Mouse (Mus musculus) CH12.LX (cell line): ENCODE results near the gene Otud7a. TPM values are rescaled to one million over a fixed set of nuclear protein-coding genes. Genes with fewer than 3 reads are reported as not detected.

Source experiments
- DNase-seq: peaks from one replicate; pipeline ENCODE4 v3.0.0-alpha.2; 2013; ENCODE audit errors: extremely low read depth
- H3K27ac ChIP-seq: 2 replicates; pipeline ENCODE4 v1.5.1; 2012; ENCODE audit warnings: low read depth, mild to moderate bottlenecking, control low read depth, moderate library complexity; ENCODE audit not compliant: insufficient read depth
- H3K27me3 ChIP-seq: replicated peaks from 2 replicates; pipeline ENCODE3; 2012; ENCODE audit warnings: inconsistent platforms
- H3K36me3 ChIP-seq, 2 experiments: replicated peaks in 1 of 2; 2 replicates each; pipeline versions ENCODE3 to v1.6.1; 2012; ENCODE audit warnings: inconsistent platforms in 1 of 2, low read length in 1 of 2, mild to moderate bottlenecking in 1 of 2, mixed read lengths in 1 of 2, moderate library complexity in 1 of 2; ENCODE audit not compliant: control insufficient read depth in 1 of 2, insufficient read depth in 1 of 2
- H3K4me1 ChIP-seq, 2 experiments: 2 replicates each; pipeline ENCODE4 v1.6.1; 2012; ENCODE audit warnings: inconsistent platforms in 1 of 2, moderate library complexity in 1 of 2; ENCODE audit not compliant: insufficient read depth in 2 of 2, control insufficient read depth in 1 of 2
- H3K4me2 ChIP-seq: 2 replicates; pipeline ENCODE4 v1.6.1; 2012; ENCODE audit warnings: low read depth, mild to moderate bottlenecking, control low read depth; ENCODE audit not compliant: poor library complexity, insufficient read depth, severe bottlenecking
- H3K4me3 ChIP-seq, 3 experiments: fragments of 150-350 bp in 1 of 3; sonication (generic) in 1 of 3; replicated peaks in 1 of 3; 2 replicates each; pipeline versions ENCODE3 to v1.5.1; 2011 to 2012; ENCODE audit warnings: low read depth in 2 of 3, low read length in 2 of 3, mild to moderate bottlenecking in 2 of 3, moderate library complexity in 2 of 3, control low read depth in 1 of 3, improper control_type of control experiment in 1 of 3, inconsistent platforms in 1 of 3, mixed read lengths in 1 of 3; ENCODE audit not compliant: poor library complexity in 1 of 3
- H3K79me2 ChIP-seq: replicated peaks from 2 replicates; pipeline ENCODE4 v1.6.1; 2012; ENCODE audit warnings: mild to moderate bottlenecking, moderate library complexity; ENCODE audit not compliant: control insufficient read depth, poor library complexity, insufficient read depth, severe bottlenecking; ENCODE audit errors: extremely low read depth
- H3K9ac ChIP-seq: 2 replicates; pipeline ENCODE4 v1.6.1; 2012; ENCODE audit warnings: low read depth, mild to moderate bottlenecking, control low read depth, moderate library complexity; ENCODE audit not compliant: insufficient read depth
- H3K9me3 ChIP-seq: replicated peaks from 2 replicates; pipeline ENCODE3; 2012; ENCODE audit warnings: low read length, inconsistent platforms, mixed read lengths
- BHLHE40 ChIP-seq: IDR thresholded peaks from 2 replicates; pipeline ENCODE4 v1.6.1; 2011; ENCODE audit warnings: mild to moderate bottlenecking, low read depth, low read length, improper control_type of control experiment
- CHD1 ChIP-seq: IDR thresholded peaks from 2 replicates; pipeline ENCODE4 v1.6.1; 2012; ENCODE audit warnings: low read depth, low read length, improper control_type of control experiment, inconsistent platforms
- CHD2 ChIP-seq: IDR thresholded peaks from 2 replicates; pipeline ENCODE4 v1.6.1; 2011; ENCODE audit warnings: low read length, improper control_type of control experiment
- CTCF ChIP-seq, 2 experiments: IDR thresholded peaks in 1 of 2; conservative IDR thresholded peaks in 1 of 2; 2 replicates each; pipeline ENCODE4 v1.5.1; 2011 to 2012; ENCODE audit warnings: low read depth in 2 of 2, low read length in 2 of 2, improper control_type of control experiment in 1 of 2, inconsistent platforms in 1 of 2, mild to moderate bottlenecking in 1 of 2, moderate library complexity in 1 of 2
- E2F4 ChIP-seq: IDR thresholded peaks from 2 replicates; pipeline ENCODE4 v1.6.1; 2011; ENCODE audit warnings: low read depth, low read length, improper control_type of control experiment; ENCODE audit not compliant: insufficient replicate concordance
- ELF1 ChIP-seq: IDR thresholded peaks from 2 replicates; pipeline ENCODE4 v1.6.1; 2014; ENCODE audit warnings: low read depth, mild to moderate bottlenecking, inconsistent platforms, low read length, improper control_type of control experiment
- HCFC1 ChIP-seq: IDR thresholded peaks from 2 replicates; pipeline ENCODE4 v1.6.1; 2012; ENCODE audit warnings: low read depth, mild to moderate bottlenecking, inconsistent platforms, low read length, improper control_type of control experiment
- JUN ChIP-seq: IDR thresholded peaks from 2 replicates; pipeline ENCODE4 v1.6.1; 2011; ENCODE audit warnings: low read depth, mild to moderate bottlenecking, low read length, improper control_type of control experiment, moderate library complexity; ENCODE audit not compliant: insufficient read depth
- MAFK ChIP-seq: IDR thresholded peaks from 2 replicates; pipeline ENCODE4 v1.6.1; 2011; ENCODE audit warnings: low read length, improper control_type of control experiment; ENCODE audit not compliant: insufficient replicate concordance
- MAX ChIP-seq: IDR thresholded peaks from 2 replicates; pipeline ENCODE4 v1.6.1; 2011; ENCODE audit warnings: low read length, improper control_type of control experiment
- MAZ ChIP-seq: IDR thresholded peaks from 2 replicates; pipeline ENCODE4 v1.6.1; 2012; ENCODE audit warnings: low read depth, mild to moderate bottlenecking, inconsistent platforms, low read length, improper control_type of control experiment, moderate library complexity
- MEF2A ChIP-seq: IDR thresholded peaks from 2 replicates; pipeline ENCODE4 v1.6.1; 2014; ENCODE audit warnings: low read depth, mild to moderate bottlenecking, inconsistent platforms, low read length, improper control_type of control experiment, borderline replicate concordance
- MXI1 ChIP-seq: IDR thresholded peaks from 2 replicates; pipeline ENCODE4 v1.6.1; 2011; ENCODE audit warnings: mild to moderate bottlenecking, low read depth, low read length, improper control_type of control experiment
- MYC ChIP-seq: IDR thresholded peaks from 2 replicates; pipeline ENCODE4 v1.6.1; 2011; ENCODE audit warnings: low read depth, mild to moderate bottlenecking, improper control_type of control experiment, low read length
- NELFE ChIP-seq: IDR thresholded peaks from 2 replicates; pipeline ENCODE4 v1.6.1; 2011; ENCODE audit warnings: low read depth, low read length, improper control_type of control experiment
- POLR2A ChIP-seq: IDR thresholded peaks from 2 replicates; pipeline ENCODE4 v1.6.1; 2011; ENCODE audit warnings: low read depth, mild to moderate bottlenecking, improper control_type of control experiment, low read length
- SIN3A ChIP-seq: IDR thresholded peaks from 2 replicates; pipeline ENCODE4 v1.6.1; 2012; ENCODE audit warnings: low read length, improper control_type of control experiment, inconsistent platforms
- TBP ChIP-seq: conservative IDR thresholded peaks from 2 replicates; pipeline ENCODE4 v1.6.1; 2011; ENCODE audit warnings: low read depth, low read length, improper control_type of control experiment
- UBTF ChIP-seq: IDR thresholded peaks from 2 replicates; pipeline ENCODE4 v1.6.1; 2012; ENCODE audit warnings: low read depth, mild to moderate bottlenecking, inconsistent platforms, low read length, improper control_type of control experiment, moderate library complexity
- USF1 ChIP-seq: IDR thresholded peaks from 2 replicates; pipeline ENCODE4 v1.6.1; 2014; ENCODE audit warnings: low read depth, mild to moderate bottlenecking, inconsistent platforms, low read length, improper control_type of control experiment
- ZKSCAN1 ChIP-seq: IDR thresholded peaks from 2 replicates; pipeline ENCODE4 v1.6.1; 2012; ENCODE audit warnings: low read depth, inconsistent platforms, low read length, improper control_type of control experiment, borderline replicate concordance
- ZNF384 ChIP-seq: IDR thresholded peaks from 2 replicates; pipeline ENCODE4 v1.6.1; 2012; ENCODE audit warnings: low read depth, low read length, improper control_type of control experiment, inconsistent platforms
- dilution Hi-C: fragments of 300-500 bp; cut with MboI; formaldehyde crosslinking; loops from 2 replicates; pipeline ENCODE4 v1.14.3; 2020; ENCODE audit warnings: low sequenced_read_pairs; ENCODE audit not compliant: extremely low pct_unique_long_range_greater_than_20kb, extremely low pct_ligation_motif_present
- in situ Hi-C: fragments of 300-500 bp; cut with MboI; formaldehyde crosslinking; loops from 3 replicates; pipeline ENCODE4 v1.14.3; 2019; ENCODE audit warnings: low sequenced_read_pairs, low pct_ligation_motif_present, low pct_unique_long_range_greater_than_20kb, mixed read lengths
- polyA plus RNA-seq: library from polyadenylated mRNA; unstranded; fragments of >175 nt; gene quantifications from 2 replicates; pipeline ENCODE4 v1.2.1, GENCODE M21; 2012; ENCODE audit warnings: low read depth; ENCODE audit not compliant: insufficient read length
- total RNA-seq, 2 experiments: library from RNA; depleted of rRNA; stranded (reverse); fragments of 300-350 nt in 1 of 2; fragments of >200 nt in 1 of 2; gene quantifications; 2 replicates each; pipeline ENCODE4 v1.2.3; 2012 to 2014

Otud7a gene
- total and polyA plus RNA-seq, 3 experiments, result not detected

- H3K9me3 ChIP-seq, result no peaks in the 10 kb centered on the region
- H3K4me2 ChIP-seq, result no peak overlapping the region
- peaks cover 40% of the 10 kb centered on the region for H3K27me3 ChIP-seq
- dilution Hi-C loops, result no loop called here
- TF ChIP-seq SIN3A (no peak), MXI1 (no peak), UBTF (no peak), MAFK (no peak), E2F4 (no peak), USF1 (no peak), POLR2A (no peak), CHD2 (no peak)
- no peak overlapping the region for H3K27ac ChIP-seq
- H3K4me3 ChIP-seq, result no peak overlapping the region
- no peak for DNase-seq
- H3K4me1 ChIP-seq, result no peaks in the 10 kb centered on the region
- H3K36me3 ChIP-seq, result no peaks in the 10 kb centered on the region
- H3K79me2 ChIP-seq, result no peaks in the 10 kb centered on the region
- H3K9ac ChIP-seq, result no peak overlapping the region
- in situ Hi-C loops, result no loop called here
Measured at GRCm38 (mm10) chr7:63559679-63560078, 115.1 kb downstream of the Otud7a start.

GRCm38 (mm10) chr7:63583310-63583709 is 138.8 kb downstream of the Otud7a start:
- dilution Hi-C loops, result no loop called here

More at GRCm38 (mm10) chr7:63583310-63583709, 138.8 kb downstream of the Otud7a start:
- no peak for TF ChIP-seq JUN
- TF ChIP-seq TBP, result no peak
- no peak for TF ChIP-seq MAZ
- no peak for TF ChIP-seq USF1
- TF ChIP-seq ZKSCAN1, result no peak
- TF ChIP-seq E2F4, result no peak
- no peak for TF ChIP-seq MAFK
- no peak for TF ChIP-seq MXI1
- TF ChIP-seq NELFE, result no peak
- no peak for TF ChIP-seq MYC
- no peak for TF ChIP-seq MAX
- TF ChIP-seq CHD1, result no peak
- no peak for TF ChIP-seq BHLHE40
- TF ChIP-seq POLR2A, result no peak
- no peak for TF ChIP-seq CTCF (conservative IDR thresholded peaks at IDR 0.05 in 1 of 2, IDR thresholded peaks at IDR 0.05 in 1 of 2; ENCODE audit: low read depth in 2 of 2, low read length in 2 of 2)
- TF ChIP-seq ZNF384, result no peak
- TF ChIP-seq MEF2A, result no peak
- TF ChIP-seq ELF1, result no peak
- TF ChIP-seq HCFC1, result no peak
- Histone ChIP-seq H3K9me3 (no peaks in the 10 kb centered on the region), H3K4me3 (no peak overlapping the region), H3K27me3 (peaks cover 45% of the 10 kb centered on the region), H3K79me2 (no peaks in the 10 kb centered on the region), H3K27ac (no peak overlapping the region), H3K4me2 (no peak overlapping the region), H3K4me1 (no peaks in the 10 kb centered on the region), H3K9ac (no peak overlapping the region), H3K36me3 (no peaks in the 10 kb centered on the region)
- no peak for DNase-seq
- in situ Hi-C loops, result no loop called here
